Mouse (Mus musculus): Measurements from ENCODE around the gene Dap. TPM values are rescaled to one million over a fixed set of nuclear protein-coding genes. Genes with fewer than 3 reads are reported as not detected.

The Dap gene
- 124 and 130 TPM in 2 replicates for polyA plus RNA-seq (2015; fragmentation: Nextera tagmentation; extraction: Ambion mirVana)

GRCm38 (mm10) chr15:31224135-31224761 is at the start of gene Dap:
TSS of gene Dap (plus strand) at chr15:31224314.
- Histone ChIP-seq H3K9ac (ENCODE audit: low read depth, low read length) (peak within 1 kb of the TSS; percentile 92), H3K4me1 (replicated peaks; ENCODE audit: control insufficient read depth, insufficient read depth, low read length) (peaks cover 6% of the 10 kb centered on the region; the same call in 1 of the 2 replicates), H3K9me3 (ENCODE audit: control insufficient read depth) (no peaks in the 10 kb centered on the region), H3K27me3 (replicated peaks; ENCODE audit: control insufficient read depth, insufficient read depth, low read length) (no peaks in the 10 kb centered on the region), H3K4me3 (ENCODE audit: low read depth, low read length) (peak within 1 kb of the TSS; percentile 86), H3K36me3 (ENCODE audit: control insufficient read depth, insufficient read depth) (no peaks in the 10 kb centered on the region), H3K4me2 (replicated peaks; ENCODE audit: low read depth) (peak within 1 kb of the TSS; percentile 88), H3K27ac (ENCODE audit: low read depth, low read length) (peak within 1 kb of the TSS; percentile 75)
- ATAC-seq, result peak; percentile 99
- 0 out of 2 replicates have a peak, but pooled peaks have one; percentile 21 for TF ChIP-seq CTCF (IDR thresholded peaks at IDR 0.05; ENCODE audit: low read depth)
- under 1% methylated on average over 67 of the region's 67 CpGs for WGBS

DNA sequence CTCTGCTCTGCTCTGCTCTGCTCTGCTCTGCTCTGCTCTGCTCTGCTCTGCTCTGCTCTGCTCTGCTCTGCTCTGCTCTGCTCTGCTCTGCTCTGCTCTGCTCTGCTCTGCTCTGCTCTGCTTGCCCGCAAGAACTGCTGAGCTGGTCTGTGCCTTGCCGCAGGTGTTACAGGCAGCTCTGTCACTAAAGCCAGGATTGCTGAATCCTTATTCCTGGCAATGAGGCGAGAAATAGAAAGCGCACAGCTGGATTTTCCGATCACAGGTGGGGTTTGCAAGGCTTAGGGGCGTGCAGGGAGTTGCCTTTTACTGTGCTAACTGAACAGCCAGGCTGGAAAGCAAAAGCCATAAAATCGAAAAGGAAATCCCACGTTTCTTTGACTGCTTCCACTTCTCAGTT is 47.5 kb upstream of the Dap start:
- no peak overlapping the region for H3K9ac ChIP-seq (ENCODE audit: low read depth, low read length)
- no peaks in the 10 kb centered on the region for H3K9me3 ChIP-seq (ENCODE audit: control insufficient read depth)
- TF ChIP-seq CTCF (IDR thresholded peaks at IDR 0.05; ENCODE audit: low read depth), result no peak
- WGBS, result 29% methylated on average over 8 of the region's 8 CpGs
- ATAC-seq, result no peak
- no peaks in the 10 kb centered on the region for H3K4me1 ChIP-seq (replicated peaks; ENCODE audit: control insufficient read depth, insufficient read depth, low read length)
- no peak overlapping the region for H3K27ac ChIP-seq (ENCODE audit: low read depth, low read length)
- H3K36me3 ChIP-seq (ENCODE audit: control insufficient read depth, insufficient read depth), result no peaks in the 10 kb centered on the region
- no peaks in the 10 kb centered on the region for H3K27me3 ChIP-seq (replicated peaks; ENCODE audit: control insufficient read depth, insufficient read depth, low read length)
- no peak overlapping the region for H3K4me3 ChIP-seq (ENCODE audit: low read depth, low read length)
- peak overlapping the region; percentile 51; the same call in 1 of the 2 replicates for H3K4me2 ChIP-seq (replicated peaks; ENCODE audit: low read depth)

- Histone ChIP-seq H3K4me2 (replicated peaks; ENCODE audit: low read depth) (no peak overlapping the region), H3K27ac (ENCODE audit: low read depth, low read length) (no peak overlapping the region), H3K9ac (ENCODE audit: low read depth, low read length) (no peak overlapping the region), H3K9me3 (ENCODE audit: control insufficient read depth) (no peaks in the 10 kb centered on the region), H3K27me3 (replicated peaks; ENCODE audit: control insufficient read depth, insufficient read depth, low read length) (no peaks in the 10 kb centered on the region), H3K36me3 (ENCODE audit: control insufficient read depth, insufficient read depth) (no peaks in the 10 kb centered on the region), H3K4me3 (ENCODE audit: low read depth, low read length) (no peak overlapping the region), H3K4me1 (replicated peaks; ENCODE audit: control insufficient read depth, insufficient read depth, low read length) (no peaks in the 10 kb centered on the region)
- no peak for ATAC-seq
- WGBS, result 33% methylated on average over 12 of the region's 12 CpGs
- TF ChIP-seq CTCF (IDR thresholded peaks at IDR 0.05; ENCODE audit: low read depth), result no peak
Measured at GRCm38 (mm10) chr15:31184651-31185443, 39.3 kb upstream of the Dap start.

DNA sequence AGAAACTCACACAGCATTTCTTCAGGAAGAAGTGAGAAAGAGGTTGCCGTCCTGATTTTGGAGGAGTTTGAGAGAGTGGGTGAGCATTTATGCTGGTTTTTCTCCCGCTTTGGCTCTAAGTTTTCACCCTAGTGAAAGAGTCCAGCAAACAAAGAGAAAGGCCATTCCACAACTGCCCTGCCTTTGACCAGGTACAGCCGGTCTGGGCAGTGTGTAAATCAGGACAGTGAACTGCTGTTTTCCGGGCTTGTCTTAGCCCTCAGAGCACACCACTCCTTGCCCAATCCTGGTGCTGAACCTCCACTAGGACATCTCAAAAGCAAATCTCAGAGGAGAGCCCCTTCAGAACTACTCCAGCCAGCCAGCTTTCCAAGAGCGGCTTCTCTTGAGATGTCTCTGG is 38.6 kb upstream of the Dap start:
- Histone ChIP-seq H3K4me3 (ENCODE audit: low read depth, low read length) (no peak overlapping the region), H3K9ac (ENCODE audit: low read depth, low read length) (no peak overlapping the region), H3K4me2 (replicated peaks; ENCODE audit: low read depth) (no peak overlapping the region), H3K36me3 (ENCODE audit: control insufficient read depth, insufficient read depth) (no peaks in the 10 kb centered on the region), H3K27me3 (replicated peaks; ENCODE audit: control insufficient read depth, insufficient read depth, low read length) (no peaks in the 10 kb centered on the region), H3K9me3 (ENCODE audit: control insufficient read depth) (no peaks in the 10 kb centered on the region), H3K4me1 (replicated peaks; ENCODE audit: control insufficient read depth, insufficient read depth, low read length) (no peaks in the 10 kb centered on the region), H3K27ac (ENCODE audit: low read depth, low read length) (no peak overlapping the region)
- WGBS, result 64% methylated on average over 5 of the region's 5 CpGs
- ATAC-seq, result no peak
- TF ChIP-seq CTCF (IDR thresholded peaks at IDR 0.05; ENCODE audit: low read depth), result no peak

DNA sequence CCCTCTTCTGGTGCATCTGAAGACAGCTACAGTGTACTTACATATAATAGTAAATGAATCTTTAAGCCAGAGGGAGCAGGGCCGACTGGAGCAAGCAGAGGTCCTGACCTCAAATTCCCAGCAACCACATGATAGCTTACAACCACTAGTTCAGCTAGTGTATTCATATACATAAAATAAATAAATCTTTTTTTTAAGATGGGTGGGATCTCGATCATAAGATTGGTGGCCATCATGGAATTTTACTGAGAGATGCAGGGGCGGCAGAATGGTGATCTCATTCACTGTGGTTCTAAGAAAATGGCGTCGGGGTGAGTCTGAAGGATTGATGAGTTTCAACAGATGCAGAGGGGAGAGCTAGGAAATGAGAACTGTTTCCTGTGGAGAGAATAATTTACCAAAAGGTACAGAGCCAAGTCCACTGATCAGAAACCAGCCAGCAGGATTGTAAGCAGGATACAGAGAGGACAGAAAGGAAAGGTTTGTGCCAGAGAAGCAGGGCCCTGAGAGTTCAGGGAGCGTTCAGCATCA is 37.7 kb upstream of the Dap start:
- no peak for TF ChIP-seq CTCF (IDR thresholded peaks at IDR 0.05; ENCODE audit: low read depth)
- no peak overlapping the region for H3K4me3 ChIP-seq (ENCODE audit: low read depth, low read length)
- H3K36me3 ChIP-seq (ENCODE audit: control insufficient read depth, insufficient read depth), result no peaks in the 10 kb centered on the region
- H3K4me1 ChIP-seq (replicated peaks; ENCODE audit: control insufficient read depth, insufficient read depth, low read length), result no peaks in the 10 kb centered on the region
- H3K9me3 ChIP-seq (ENCODE audit: control insufficient read depth), result no peaks in the 10 kb centered on the region
- H3K27me3 ChIP-seq (replicated peaks; ENCODE audit: control insufficient read depth, insufficient read depth, low read length), result no peaks in the 10 kb centered on the region
- no peak overlapping the region for H3K4me2 ChIP-seq (replicated peaks; ENCODE audit: low read depth)
- ATAC-seq, result no peak
- WGBS, result 78% methylated on average over 6 of the region's 6 CpGs
- no peak overlapping the region for H3K9ac ChIP-seq (ENCODE audit: low read depth, low read length)
- H3K27ac ChIP-seq (ENCODE audit: low read depth, low read length), result no peak overlapping the region

DNA sequence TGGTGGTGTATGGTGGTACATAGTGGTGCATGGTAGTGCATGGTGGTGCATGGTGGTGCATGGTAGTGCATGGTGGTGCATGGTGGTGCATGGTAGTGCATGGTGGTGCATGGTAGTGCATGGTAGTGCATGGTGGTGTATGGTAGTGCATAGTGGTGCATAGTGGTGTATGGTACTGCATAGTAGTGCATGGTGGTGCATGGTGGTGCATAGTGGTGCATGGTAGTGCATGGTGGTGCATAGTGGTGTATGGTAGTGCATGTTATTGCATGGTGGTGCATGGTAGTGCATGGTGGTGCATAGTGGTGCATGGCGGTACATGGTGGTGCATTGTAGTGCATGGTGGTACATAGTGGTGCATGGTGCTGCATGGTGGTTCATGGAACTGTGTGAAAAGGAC is 31.6 kb upstream of the Dap start:
- no peak for ATAC-seq
- H3K9ac ChIP-seq (ENCODE audit: low read depth, low read length), result no peak overlapping the region
- H3K4me3 ChIP-seq (ENCODE audit: low read depth, low read length), result no peak overlapping the region
- no peak overlapping the region for H3K27ac ChIP-seq (ENCODE audit: low read depth, low read length)
- no peak overlapping the region for H3K4me2 ChIP-seq (replicated peaks; ENCODE audit: low read depth)
- no peak for TF ChIP-seq CTCF (IDR thresholded peaks at IDR 0.05; ENCODE audit: low read depth)
- no peaks in the 10 kb centered on the region for H3K9me3 ChIP-seq (ENCODE audit: control insufficient read depth)
- WGBS, result 97% methylated on average over 1 of the region's 1 CpGs
- H3K4me1 ChIP-seq (replicated peaks; ENCODE audit: control insufficient read depth, insufficient read depth, low read length), result no peaks in the 10 kb centered on the region
- H3K27me3 ChIP-seq (replicated peaks; ENCODE audit: control insufficient read depth, insufficient read depth, low read length), result no peaks in the 10 kb centered on the region
- no peaks in the 10 kb centered on the region for H3K36me3 ChIP-seq (ENCODE audit: control insufficient read depth, insufficient read depth)
